Mouse (Mus musculus) adrenal gland, adult (tissue): ENCODE data around the gene Lactbl1.
A peak's percentile ranks its signal among the peaks of the same experiment; 100 is the strongest.

Experiments used
- DNase-seq, 2 experiments: peaks; one replicate each; pipeline ENCODE4 v3.0.0; 2022 to 2023; ENCODE audit warnings: low spot score in 1 of 2; ENCODE audit not compliant: inconsistent age in 2 of 2

Lactbl1 gene

DNA sequence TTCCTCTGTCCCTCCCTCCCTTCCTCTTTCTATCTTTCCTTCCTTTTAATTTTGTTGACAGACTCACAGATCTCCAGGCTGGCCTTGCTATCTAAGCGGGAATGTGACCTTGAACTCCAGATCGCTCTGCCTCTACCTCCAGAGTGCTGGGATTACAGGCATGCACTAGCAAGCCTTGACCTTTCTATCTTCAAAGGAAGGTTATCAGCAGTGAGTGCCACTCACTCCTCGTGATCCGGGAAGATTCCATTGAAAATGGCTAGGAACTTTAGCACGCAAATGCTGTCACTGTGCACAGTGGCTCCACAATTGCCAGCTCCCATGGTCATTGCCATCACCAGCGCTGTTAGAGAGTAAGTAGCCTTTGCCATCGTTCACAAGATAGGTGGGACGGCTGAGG is 56.8 kb downstream of the Lactbl1 start:
- peak; percentile 81 to 87 for DNase-seq

DNA sequence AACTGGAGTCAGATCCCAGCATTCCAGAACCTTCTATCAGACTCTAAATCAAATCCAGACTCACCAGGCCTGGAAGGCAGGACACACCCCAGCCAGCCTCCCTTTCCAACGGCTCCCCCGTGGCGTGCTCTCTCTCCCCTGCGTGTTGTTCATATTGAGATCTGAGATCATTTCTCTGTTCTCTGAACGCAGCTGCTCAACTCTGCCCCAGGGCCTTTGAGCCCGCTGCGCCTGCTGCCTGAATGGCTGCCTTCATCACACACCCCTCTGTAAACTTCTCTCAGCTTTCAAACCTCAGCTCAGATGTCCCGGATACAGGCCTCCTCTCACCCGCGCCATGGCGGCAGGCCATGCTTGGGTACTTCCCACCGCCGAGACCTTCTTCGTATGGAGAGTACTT is 58.2 kb downstream of the Lactbl1 start:
- no peak for DNase-seq

DNA sequence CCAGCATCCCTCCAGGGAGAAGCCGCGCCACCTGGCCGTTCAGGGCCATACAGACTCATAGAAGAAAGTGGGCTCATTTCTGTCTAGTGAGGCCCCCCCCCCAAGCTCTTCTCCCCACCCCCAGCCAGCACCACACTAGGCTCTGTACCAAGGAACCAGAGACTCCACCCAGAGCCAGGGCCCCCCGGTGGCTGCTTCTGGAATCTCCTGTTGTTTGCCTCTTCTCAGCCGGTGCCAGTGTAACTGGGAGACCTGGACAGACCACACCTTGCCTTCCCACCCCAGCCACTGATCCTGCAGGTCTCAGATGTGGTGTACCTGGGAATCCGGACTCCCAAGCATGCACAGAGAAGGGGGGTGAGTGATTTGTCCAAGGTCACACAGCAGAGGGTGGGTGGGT is 62.1 kb downstream of the Lactbl1 start:
- DNase-seq: peak in 1 of 2 experiments; percentile 63

DNA sequence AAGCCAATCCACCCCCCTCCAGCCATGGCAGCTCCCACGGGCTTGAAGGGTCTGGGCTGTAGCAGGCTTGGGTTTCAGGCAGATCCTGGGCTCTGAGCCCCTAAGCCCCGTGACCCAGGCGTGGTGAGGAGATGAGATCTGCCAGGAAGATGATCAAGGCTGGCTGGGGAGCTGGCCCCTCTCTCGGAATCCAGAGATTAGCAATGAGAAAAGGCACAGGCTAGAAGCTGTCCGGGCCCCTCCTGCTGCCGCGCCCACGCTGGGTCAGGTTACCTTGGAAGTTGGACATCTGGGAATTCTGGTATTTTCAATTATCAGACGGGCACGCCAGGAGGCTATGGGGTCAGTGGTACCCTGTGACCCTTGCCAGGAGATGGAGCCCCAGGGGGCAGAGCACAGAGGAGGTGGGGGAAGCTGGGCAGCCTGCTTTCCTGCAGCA is 63.0 kb downstream of the Lactbl1 start:
- no peak for DNase-seq

DNA sequence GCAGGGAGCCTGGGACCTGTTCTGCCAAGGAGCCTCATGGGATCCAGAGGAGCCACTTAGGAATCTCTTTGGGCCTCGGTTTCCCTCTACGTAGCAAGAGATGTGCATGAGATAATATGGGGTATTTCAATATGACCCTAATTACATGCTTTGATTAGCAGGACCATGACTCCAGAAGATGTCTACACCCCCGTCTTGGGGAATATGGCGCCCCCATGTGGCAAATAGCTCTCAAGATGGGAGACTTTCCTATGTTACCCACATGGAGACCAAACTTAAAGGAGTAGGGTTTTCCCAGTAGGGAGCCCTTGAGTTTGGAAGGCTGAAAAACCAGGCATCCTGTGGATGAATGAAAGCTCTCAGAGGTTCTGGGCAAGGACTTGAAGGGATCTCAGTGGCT is 65.7 kb downstream of the Lactbl1 start:
- DNase-seq: peak in 1 of 2 experiments; percentile 41
